Mouse (Mus musculus) stomach, postnatal 0 days (tissue): Measurements from ENCODE around the gene Sh3pxd2b. TPM values are rescaled to one million over a fixed set of nuclear protein-coding genes. Genes with fewer than 3 reads are reported as not detected.

ENCODE experiments used
- ATAC-seq: fragments of 200-750 bp; cut with Nextera tagmentation; 2 replicates; pipeline ENCODE4 v1.8.0; 2017; ENCODE audit not compliant: low FRiP score, low TSS enrichment
- DNase-seq: peaks from one replicate; pipeline ENCODE4 v3.0.0-alpha.2; 2016; ENCODE audit warnings: low spot score
- H3K27ac ChIP-seq: fragments of 300-500 bp; sonication (generic); replicated peaks from 2 replicates; pipeline ENCODE4 v1.5.1; 2014; ENCODE audit warnings: mild to moderate bottlenecking, control low read depth
- H3K27me3 ChIP-seq: fragments of 300-500 bp; sonication (generic); 2 replicates; pipeline ENCODE4 v1.6.1; 2014; ENCODE audit warnings: low read length; ENCODE audit not compliant: control insufficient read depth, insufficient read depth
- H3K36me3 ChIP-seq: fragments of 300-500 bp; sonication (generic); 2 replicates; pipeline ENCODE4 v1.6.1; 2014; ENCODE audit warnings: low read length, mixed read lengths; ENCODE audit not compliant: control insufficient read depth, insufficient read depth
- H3K4me1 ChIP-seq: fragments of 300-500 bp; sonication (generic); replicated peaks from 2 replicates; pipeline ENCODE4 v1.6.1; 2014; ENCODE audit warnings: antibody characterized with exemption; ENCODE audit not compliant: control insufficient read depth, insufficient read depth
- H3K4me2 ChIP-seq: fragments of 300-500 bp; sonication (generic); replicated peaks from 2 replicates; pipeline ENCODE4 v1.6.1; 2014; ENCODE audit warnings: low read depth, mild to moderate bottlenecking, control low read depth, moderate library complexity
- H3K4me3 ChIP-seq: fragments of 300-500 bp; sonication (generic); 2 replicates; pipeline ENCODE4 v1.5.1; 2014; ENCODE audit warnings: low read depth, low read length, control low read depth
- H3K9ac ChIP-seq: fragments of 300-500 bp; sonication (generic); 2 replicates; pipeline ENCODE4 v1.6.1; 2014; ENCODE audit warnings: mild to moderate bottlenecking, low read length, control low read depth, mixed read lengths
- H3K9me3 ChIP-seq: fragments of 300-500 bp; sonication (generic); 2 replicates; pipeline ENCODE4 v1.6.1; 2016; ENCODE audit warnings: low read length; ENCODE audit not compliant: control insufficient read depth
- CTCF ChIP-seq: IDR thresholded peaks from 2 replicates; pipeline ENCODE4 v1.5.1; 2016; ENCODE audit warnings: antibody characterized with exemption, low read depth, mild to moderate bottlenecking, moderate library complexity
- EP300 ChIP-seq: optimal IDR thresholded peaks from 2 replicates; pipeline ENCODE3; 2016; ENCODE audit warnings: antibody characterized with exemption
- WGBS: fragments of 180-500 bp; shearing (Covaris S2); extraction: QIAGEN DNeasy Blood & Tissue Kit; methylation state at CpG from one replicate; pipeline ENCODE4 v1.1.7; 2014; 5-methylcytosine and 5-hydroxymethylcytosine counted together
- polyA plus RNA-seq: library from polyadenylated mRNA; unstranded; fragments of >200 nt; fragmentation: Nextera tagmentation; extraction: Ambion mirVana; gene quantifications from 2 replicates; pipeline ENCODE4 v1.2.1, GENCODE M21; 2015

Sh3pxd2b gene
- polyA plus RNA-seq, 1 experiment from 2014 or later = 5.0 TPM

DNA sequence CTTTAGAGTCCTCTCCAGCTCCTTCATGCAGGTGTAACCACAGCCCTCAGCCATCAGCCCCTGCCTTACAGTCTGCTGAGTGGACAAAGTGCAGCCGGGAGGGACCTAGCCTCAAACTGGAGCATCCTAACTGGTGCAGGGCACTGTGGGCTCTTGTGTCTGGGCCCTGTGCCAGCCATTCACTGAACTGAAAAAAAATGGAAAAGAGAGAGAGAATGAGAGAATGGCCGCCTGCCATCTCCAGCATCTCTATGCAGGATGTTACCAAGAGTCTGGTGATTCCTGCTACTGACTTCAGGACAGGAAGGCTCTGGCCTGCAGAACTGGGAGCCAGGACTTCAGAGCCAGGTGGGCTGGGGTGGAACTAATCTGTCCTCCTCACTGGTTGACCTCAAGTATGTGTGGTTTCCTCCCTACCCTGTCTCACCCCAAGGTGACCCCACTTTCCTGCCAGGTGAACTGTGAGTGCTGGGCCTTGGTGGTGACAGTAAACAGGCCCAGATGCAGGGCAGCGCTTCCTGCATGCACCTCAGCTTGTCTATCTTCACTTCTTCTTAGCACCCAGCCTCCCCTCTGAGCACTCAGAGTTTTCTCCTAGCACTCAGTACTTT, 16.1 kb downstream of the Sh3pxd2b start:
- Histone ChIP-seq H3K4me2 (no peak overlapping the region), H3K27ac (peak overlapping the region; percentile 56; the same call in 1 of the 2 replicates), H3K36me3 (no peaks in the 10 kb centered on the region), H3K9me3 (no peaks in the 10 kb centered on the region), H3K4me1 (peaks cover 17% of the 10 kb centered on the region; the same call in 1 of the 2 replicates), H3K9ac (no peak overlapping the region), H3K4me3 (no peak overlapping the region), H3K27me3 (no peaks in the 10 kb centered on the region)
- ATAC-seq (peak; percentile 15; the same call in 1 of the 2 replicates), DNase-seq (no peak)
- TF ChIP-seq CTCF (no peak), EP300 (no peak)
- WGBS = 51% methylated on average over 3 of the region's 3 CpGs

DNA sequence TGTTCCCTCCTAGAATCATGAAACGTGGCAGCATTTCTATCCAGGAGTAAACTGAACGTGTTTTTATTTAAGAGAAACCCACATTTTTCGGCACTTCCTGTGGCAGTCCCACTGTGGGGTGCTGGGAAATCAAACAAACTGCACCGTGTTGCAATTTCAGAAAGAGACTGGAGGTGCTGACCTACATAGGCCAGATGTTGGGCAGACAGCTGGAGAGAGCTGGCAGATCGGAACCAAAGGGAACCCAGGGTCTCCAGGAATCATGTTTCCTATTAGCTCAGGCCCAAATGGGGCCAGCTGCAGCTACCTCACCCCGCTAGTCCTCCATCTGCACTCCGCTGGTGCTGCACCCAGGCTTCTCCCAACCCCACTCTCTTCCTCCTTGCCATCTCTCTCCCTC, 16.8 kb downstream of the Sh3pxd2b start:
- H3K36me3 ChIP-seq = no peaks in the 10 kb centered on the region
- no peak overlapping the region for H3K9ac ChIP-seq
- no peak for TF ChIP-seq CTCF
- TF ChIP-seq EP300 = no peak
- DNase-seq (no peak), ATAC-seq (no peak)
- 68% methylated on average over 7 of the region's 7 CpGs for WGBS
- no peak overlapping the region for H3K4me3 ChIP-seq
- H3K4me1 ChIP-seq = peaks cover 17% of the 10 kb centered on the region; the same call in 1 of the 2 replicates
- no peaks in the 10 kb centered on the region for H3K27me3 ChIP-seq
- no peak overlapping the region for H3K4me2 ChIP-seq
- no peaks in the 10 kb centered on the region for H3K9me3 ChIP-seq
- H3K27ac ChIP-seq = peak overlapping the region; percentile 56; the same call in 1 of the 2 replicates

DNA sequence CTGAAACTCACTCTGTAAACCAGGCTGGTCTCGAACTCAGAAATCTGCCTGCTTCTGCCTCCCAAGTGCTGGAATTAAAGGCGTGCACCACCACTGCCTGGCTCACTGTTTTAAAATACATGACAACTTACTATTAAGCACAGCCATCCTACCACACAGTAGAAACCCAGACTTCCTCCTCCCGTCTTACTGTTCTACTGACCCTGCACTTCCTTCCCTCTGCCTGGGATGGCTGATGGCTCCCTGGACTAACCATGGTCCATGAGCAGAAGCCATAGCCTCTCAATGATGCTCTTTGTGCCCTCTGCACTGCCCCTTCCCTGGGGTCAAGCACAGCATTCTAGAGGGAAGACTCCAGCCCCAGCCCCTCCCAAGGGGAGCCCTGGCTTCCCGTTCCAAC, 17.9 kb downstream of the Sh3pxd2b start:
- 78% methylated on average over 4 of the region's 4 CpGs for WGBS
- H3K4me2 ChIP-seq = no peak overlapping the region
- H3K36me3 ChIP-seq = no peaks in the 10 kb centered on the region
- no peaks in the 10 kb centered on the region for H3K27me3 ChIP-seq
- H3K4me1 ChIP-seq = peaks cover 15% of the 10 kb centered on the region; the same call in 1 of the 2 replicates
- peak overlapping the region; percentile 53; the same call in 1 of the 2 replicates for H3K27ac ChIP-seq
- H3K4me3 ChIP-seq = no peak overlapping the region
- TF ChIP-seq CTCF (no peak), EP300 (no peak)
- ATAC-seq (no peak), DNase-seq (no peak)
- no peaks in the 10 kb centered on the region for H3K9me3 ChIP-seq
- H3K9ac ChIP-seq = no peak overlapping the region

DNA sequence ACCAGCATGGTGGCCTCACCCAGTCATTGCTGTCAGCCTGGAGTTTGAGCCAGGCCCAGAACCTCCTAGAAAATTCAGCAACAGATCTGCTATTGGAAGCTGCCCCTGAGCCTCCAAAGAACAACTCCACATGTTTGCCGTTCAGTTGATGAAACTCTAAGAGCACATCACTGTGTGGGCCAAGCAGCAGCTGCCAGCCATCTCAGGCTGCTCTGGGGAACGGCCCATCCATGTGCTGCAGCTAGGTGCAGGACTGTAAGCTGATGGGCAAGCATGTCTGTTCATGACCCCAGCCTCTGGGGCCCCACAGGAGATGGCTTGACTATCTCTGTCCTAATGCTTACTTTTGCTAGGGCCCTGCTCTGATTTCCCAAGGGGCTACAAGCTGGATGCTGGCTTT, 19.4 kb downstream of the Sh3pxd2b start:
- H3K4me3 ChIP-seq = no peak overlapping the region
- peaks cover 3% of the 10 kb centered on the region; the same call in 1 of the 2 replicates for H3K36me3 ChIP-seq
- peaks cover 15% of the 10 kb centered on the region; the same call in 1 of the 2 replicates for H3K4me1 ChIP-seq
- no peak overlapping the region for H3K4me2 ChIP-seq
- H3K9me3 ChIP-seq = no peaks in the 10 kb centered on the region
- ATAC-seq (no peak), DNase-seq (no peak)
- H3K27ac ChIP-seq = peak overlapping the region; percentile 53; the same call in 1 of the 2 replicates
- WGBS = 34% methylated on average over 2 of the region's 2 CpGs
- no peaks in the 10 kb centered on the region for H3K27me3 ChIP-seq
- TF ChIP-seq EP300 = no peak
- no peak for TF ChIP-seq CTCF
- no peak overlapping the region for H3K9ac ChIP-seq

DNA sequence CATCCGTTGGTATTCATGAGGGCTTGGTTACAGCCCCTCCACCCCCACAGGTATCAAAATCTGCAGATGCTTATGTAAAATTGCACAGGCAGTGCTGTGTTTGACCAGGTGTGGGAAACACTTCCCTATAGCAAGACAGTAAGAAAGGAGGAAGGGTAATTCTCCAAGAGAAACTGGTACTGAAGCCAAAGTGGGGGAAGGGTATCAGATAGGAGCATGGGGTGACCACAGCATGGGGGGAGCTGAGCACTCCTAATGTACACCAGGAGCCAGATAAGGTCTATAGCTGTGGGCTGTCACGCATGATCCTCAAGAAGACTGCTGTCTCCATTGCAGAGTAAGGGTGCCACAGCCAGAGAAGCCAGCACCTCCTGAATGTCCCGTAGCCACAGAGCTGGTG, 21.4 kb downstream of the Sh3pxd2b start:
- H3K9ac ChIP-seq = no peak overlapping the region
- H3K4me3 ChIP-seq = no peak overlapping the region
- 83% methylated on average over 3 of the region's 3 CpGs for WGBS
- no peak overlapping the region for H3K4me2 ChIP-seq
- no peak overlapping the region for H3K27ac ChIP-seq
- TF ChIP-seq CTCF (no peak), EP300 (no peak)
- ATAC-seq = no peak
- DNase-seq = no peak
- H3K4me1 ChIP-seq = peaks cover 12% of the 10 kb centered on the region; the same call in 1 of the 2 replicates
- no peaks in the 10 kb centered on the region for H3K9me3 ChIP-seq
- H3K36me3 ChIP-seq = peaks cover 6% of the 10 kb centered on the region
- H3K27me3 ChIP-seq = no peaks in the 10 kb centered on the region

DNA sequence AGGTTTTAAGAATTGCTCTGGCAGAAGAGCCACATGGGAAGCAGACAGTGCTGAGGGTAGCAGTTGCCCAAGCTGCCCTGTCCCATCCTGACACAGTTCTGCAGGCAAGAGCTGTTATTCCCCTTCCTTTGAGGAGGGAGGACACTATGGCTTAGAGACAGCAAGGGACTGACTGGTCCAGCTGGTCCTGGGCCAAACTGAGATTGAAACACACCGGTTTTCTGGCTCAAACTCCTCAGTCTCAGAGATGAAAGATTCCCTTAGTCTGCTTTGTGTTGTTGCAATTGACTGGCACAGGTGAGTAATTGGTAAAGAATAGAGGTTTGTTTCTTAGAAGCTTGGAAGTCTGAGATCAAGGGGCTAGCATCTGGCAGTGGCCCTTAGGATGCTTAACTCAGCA, 23.3 kb downstream of the Sh3pxd2b start:
- H3K36me3 ChIP-seq = peaks cover 6% of the 10 kb centered on the region
- H3K27me3 ChIP-seq = no peaks in the 10 kb centered on the region
- H3K9ac ChIP-seq = no peak overlapping the region
- no peak overlapping the region for H3K4me2 ChIP-seq
- 0 out of 2 replicates have a peak, but pooled peaks cover 9% of the 10 kb centered on the region for H3K4me1 ChIP-seq
- H3K27ac ChIP-seq = no peak overlapping the region
- no peak for ATAC-seq
- WGBS = 29% methylated on average over 1 of the region's 1 CpGs
- DNase-seq = no peak
- H3K9me3 ChIP-seq = no peaks in the 10 kb centered on the region
- TF ChIP-seq CTCF (no peak), EP300 (no peak)
- H3K4me3 ChIP-seq = no peak overlapping the region
